Mouse (Mus musculus) gastrocnemius, postnatal 25 days (tissue): Measurements from ENCODE around the gene Gen1. TPM values are rescaled to one million over a fixed set of nuclear protein-coding genes. Genes with fewer than 3 reads are reported as not detected.

Experiments used
- DNase-seq: peaks from one replicate; pipeline ENCODE4 v3.0.0; 2022
- long read RNA-seq, 2 experiments: library from polyadenylated mRNA; stranded (forward); transcript quantifications; one replicate each; pipeline ENCODE4 v2.0.0; 2021
- total RNA-seq, 2 experiments: library from RNA; stranded (reverse); gene quantifications; 1 replicate in 1 of 2; 2 replicates in 1 of 2; pipeline ENCODE4 v1.2.3; 2021

Gen1 gene
- 1 to 10 TPM; 2.5 to 3.2 TPM for total RNA-seq
- long read RNA-seq, experiment 1: 0 reads
- long read RNA-seq, experiment 2: 0 reads

- DNase-seq: peak; percentile 95
Observed at GRCm38 (mm10) chr12:11265382-11266281, at the start of gene Gen1, which contains the start of gene Smc6. Gene Gen1 (minus strand): TSS chr12:11265801. Gene Smc6 (plus strand): TSS chr12:11265886.

GRCm38 (mm10) chr12:11313840-11314239, 48.2 kb upstream of the Gen1 start:
- DNase-seq: no peak

GRCm38 (mm10) chr12:11311106-11311505, 45.5 kb upstream of the Gen1 start:
- no peak for DNase-seq

- DNase-seq: no peak
Observed at GRCm38 (mm10) chr12:11306753-11307645, 41.4 kb upstream of the Gen1 start.

- no peak for DNase-seq
Observed at GRCm38 (mm10) chr12:11300858-11301257, 35.3 kb upstream of the Gen1 start.

GRCm38 (mm10) chr12:11286382-11286781, 20.8 kb upstream of the Gen1 start:
- DNase-seq: no peak

GRCm38 (mm10) chr12:11281584-11281983, 16.0 kb upstream of the Gen1 start:
- DNase-seq: no peak

GRCm38 (mm10) chr12:11279886-11280285, 14.3 kb upstream of the Gen1 start:
- no peak for DNase-seq

GRCm38 (mm10) chr12:11277207-11277606, 11.6 kb upstream of the Gen1 start:
- DNase-seq: no peak

- DNase-seq: no peak
Observed at GRCm38 (mm10) chr12:11276632-11277031, 11.0 kb upstream of the Gen1 start.

GRCm38 (mm10) chr12:11273185-11273584, 7.6 kb upstream of the Gen1 start:
- DNase-seq: no peak

- DNase-seq: no peak
Observed at GRCm38 (mm10) chr12:11272568-11272967, 7.0 kb upstream of the Gen1 start.

GRCm38 (mm10) chr12:11267030-11267429, 1.4 kb upstream of the Gen1 start:
- no peak for DNase-seq

GRCm38 (mm10) chr12:11266282-11266985, 833 bp upstream of the Gen1 start:
- no peak for DNase-seq

- no peak for DNase-seq
Observed at GRCm38 (mm10) chr12:11264895-11265294, 706 bp downstream of the Gen1 start.

- DNase-seq: no peak
Observed at GRCm38 (mm10) chr12:11250322-11250721, 15.3 kb downstream of the Gen1 start.

GRCm38 (mm10) chr12:11247460-11247859, 18.1 kb downstream of the Gen1 start:
- DNase-seq: no peak

- no peak for DNase-seq
Observed at GRCm38 (mm10) chr12:11235996-11236395, 29.6 kb downstream of the Gen1 start.

GRCm38 (mm10) chr12:11230267-11230666, 35.3 kb downstream of the Gen1 start:
- no peak for DNase-seq

- peak; percentile 24 for DNase-seq
Observed at GRCm38 (mm10) chr12:11226529-11227268, 38.9 kb downstream of the Gen1 start.

- DNase-seq: no peak
Observed at GRCm38 (mm10) chr12:11226123-11226522, 39.5 kb downstream of the Gen1 start.
